Mouse (Mus musculus) hindbrain, embryonic 11.5 days (tissue): ENCODE measurements around the gene Cfap99. TPM values are rescaled to one million over a fixed set of nuclear protein-coding genes. Genes with fewer than 3 reads are reported as not detected.

Experiments used
- ATAC-seq: fragments of 200-750 bp; cut with Nextera tagmentation; 2 replicates; pipeline ENCODE4 v1.8.0; 2017; ENCODE audit warnings: mild to moderate bottlenecking, moderate TSS enrichment, moderate library complexity; ENCODE audit not compliant: low FRiP score
- DNase-seq: peaks from one replicate; pipeline ENCODE4 v3.0.0-alpha.2; 2015; ENCODE audit warnings: low spot score
- H3K27ac ChIP-seq: fragments of 300-500 bp; sonication (generic); 2 replicates; pipeline ENCODE4 v1.5.1; 2014; ENCODE audit warnings: mild to moderate bottlenecking, low read depth, low read length
- H3K27me3 ChIP-seq: fragments of 300-500 bp; sonication (generic); 2 replicates; pipeline ENCODE4 v1.6.1; 2014; ENCODE audit warnings: mild to moderate bottlenecking, low read length, moderate library complexity, mixed read lengths; ENCODE audit not compliant: control insufficient read depth, insufficient read depth
- H3K36me3 ChIP-seq: fragments of 300-500 bp; sonication (generic); 2 replicates; pipeline ENCODE4 v1.6.1; 2014; ENCODE audit warnings: mild to moderate bottlenecking, low read length, moderate library complexity, mixed read lengths; ENCODE audit not compliant: control insufficient read depth, insufficient read depth
- H3K4me1 ChIP-seq: fragments of 300-500 bp; sonication (generic); replicated peaks from 2 replicates; pipeline ENCODE4 v1.6.1; 2014; ENCODE audit warnings: low read length, mixed read lengths; ENCODE audit not compliant: control insufficient read depth, insufficient read depth
- H3K4me2 ChIP-seq: fragments of 300-500 bp; sonication (generic); replicated peaks from 2 replicates; pipeline ENCODE4 v1.6.1; 2014; ENCODE audit warnings: mild to moderate bottlenecking, low read depth, low read length
- H3K4me3 ChIP-seq: fragments of 300-500 bp; sonication (generic); 2 replicates; pipeline ENCODE4 v1.5.1; 2014; ENCODE audit warnings: low read depth, low read length
- H3K9ac ChIP-seq: fragments of 300-500 bp; sonication (generic); 2 replicates; pipeline ENCODE4 v1.6.1; 2014; ENCODE audit warnings: low read depth, low read length
- H3K9me3 ChIP-seq: fragments of 300-500 bp; sonication (generic); 2 replicates; pipeline ENCODE4 v1.6.1; 2016; ENCODE audit warnings: low read length; ENCODE audit not compliant: control insufficient read depth
- WGBS: fragments of 180-500 bp; shearing (Covaris S2); extraction: QIAGEN DNeasy Blood & Tissue Kit; methylation state at CpG from one replicate; pipeline ENCODE4 v1.1.7; 2014; 5-methylcytosine and 5-hydroxymethylcytosine counted together
- polyA plus RNA-seq: library from polyadenylated mRNA; unstranded; fragments of >200 nt; fragmentation: Nextera tagmentation; extraction: Ambion mirVana; gene quantifications from 2 replicates; pipeline ENCODE4 v1.2.1, GENCODE M21; 2014

Cfap99 gene
- polyA plus RNA-seq, 1 experiment from 2014 or later, result 0.20 TPM

GRCm38 (mm10) chr5:34252967-34253519 is 35.4 kb upstream of the Cfap99 start:
- no peak overlapping the region for H3K9ac ChIP-seq
- no peaks in the 10 kb centered on the region for H3K36me3 ChIP-seq
- DNase-seq (no peak), ATAC-seq (no peak)
- H3K4me3 ChIP-seq, result no peak overlapping the region
- no peak overlapping the region for H3K27ac ChIP-seq
- 61% methylated on average over 4 of the region's 4 CpGs for WGBS
- H3K27me3 ChIP-seq, result no peaks in the 10 kb centered on the region
- H3K9me3 ChIP-seq, result no peaks in the 10 kb centered on the region
- H3K4me2 ChIP-seq, result no peak overlapping the region
- peaks cover 5% of the 10 kb centered on the region; the same call in 1 of the 2 replicates for H3K4me1 ChIP-seq

GRCm38 (mm10) chr5:34254309-34254708 is 34.1 kb upstream of the Cfap99 start:
- 75% methylated on average over 8 of the region's 8 CpGs for WGBS
- Histone ChIP-seq H3K9me3 (no peaks in the 10 kb centered on the region), H3K9ac (no peak overlapping the region), H3K4me1 (peaks cover 5% of the 10 kb centered on the region; the same call in 1 of the 2 replicates), H3K4me3 (no peak overlapping the region), H3K27me3 (no peaks in the 10 kb centered on the region), H3K27ac (no peak overlapping the region), H3K4me2 (no peak overlapping the region), H3K36me3 (no peaks in the 10 kb centered on the region)
- no peak for DNase-seq
- no peak for ATAC-seq

GRCm38 (mm10) chr5:34255189-34255588 is 33.2 kb upstream of the Cfap99 start:
- no peaks in the 10 kb centered on the region for H3K27me3 ChIP-seq
- no peaks in the 10 kb centered on the region for H3K9me3 ChIP-seq
- no peak overlapping the region for H3K27ac ChIP-seq
- H3K4me1 ChIP-seq, result peaks cover 5% of the 10 kb centered on the region; the same call in 1 of the 2 replicates
- H3K4me3 ChIP-seq, result no peak overlapping the region
- DNase-seq, result no peak
- H3K36me3 ChIP-seq, result no peaks in the 10 kb centered on the region
- no peak overlapping the region for H3K9ac ChIP-seq
- no peak for ATAC-seq
- no peak overlapping the region for H3K4me2 ChIP-seq
- WGBS, result 85% methylated on average over 3 of the region's 3 CpGs

GRCm38 (mm10) chr5:34259172-34259816 is 29.1 kb upstream of the Cfap99 start:
- H3K9ac ChIP-seq, result no peak overlapping the region
- no peaks in the 10 kb centered on the region for H3K27me3 ChIP-seq
- ATAC-seq (no peak), DNase-seq (no peak)
- no peaks in the 10 kb centered on the region for H3K9me3 ChIP-seq
- no peaks in the 10 kb centered on the region for H3K36me3 ChIP-seq
- no peak overlapping the region for H3K4me3 ChIP-seq
- H3K4me1 ChIP-seq, result no peaks in the 10 kb centered on the region
- WGBS, result 74% methylated on average over 3 of the region's 3 CpGs
- H3K27ac ChIP-seq, result no peak overlapping the region
- H3K4me2 ChIP-seq, result no peak overlapping the region

GRCm38 (mm10) chr5:34266065-34266464 is 22.3 kb upstream of the Cfap99 start:
- no peaks in the 10 kb centered on the region for H3K27me3 ChIP-seq
- no peaks in the 10 kb centered on the region for H3K36me3 ChIP-seq
- no peak overlapping the region for H3K9ac ChIP-seq
- H3K9me3 ChIP-seq, result no peaks in the 10 kb centered on the region
- no peak for DNase-seq
- 84% methylated on average over 4 of the region's 4 CpGs for WGBS
- H3K4me2 ChIP-seq, result no peak overlapping the region
- ATAC-seq, result no peak
- no peak overlapping the region for H3K4me3 ChIP-seq
- no peak overlapping the region for H3K27ac ChIP-seq
- H3K4me1 ChIP-seq, result no peaks in the 10 kb centered on the region

GRCm38 (mm10) chr5:34269197-34269920 is 19.0 kb upstream of the Cfap99 start:
- H3K27me3 ChIP-seq, result no peaks in the 10 kb centered on the region
- WGBS, result 89% methylated on average over 16 of the region's 16 CpGs
- H3K27ac ChIP-seq, result no peak overlapping the region
- H3K9me3 ChIP-seq, result no peaks in the 10 kb centered on the region
- no peaks in the 10 kb centered on the region for H3K36me3 ChIP-seq
- no peak overlapping the region for H3K4me2 ChIP-seq
- ATAC-seq (no peak), DNase-seq (no peak)
- H3K9ac ChIP-seq, result no peak overlapping the region
- no peak overlapping the region for H3K4me3 ChIP-seq
- H3K4me1 ChIP-seq, result no peaks in the 10 kb centered on the region

- DNase-seq, result no peak
- ATAC-seq, result no peak
- Histone ChIP-seq H3K4me3 (no peak overlapping the region), H3K9me3 (no peaks in the 10 kb centered on the region), H3K9ac (no peak overlapping the region), H3K4me2 (no peak overlapping the region), H3K4me1 (no peaks in the 10 kb centered on the region), H3K27me3 (no peaks in the 10 kb centered on the region), H3K27ac (no peak overlapping the region), H3K36me3 (no peaks in the 10 kb centered on the region)
- WGBS, result 77% methylated on average over 12 of the region's 12 CpGs
Measured at GRCm38 (mm10) chr5:34269921-34270465, 18.4 kb upstream of the Cfap99 start.

GRCm38 (mm10) chr5:34271743-34272142 is 16.7 kb upstream of the Cfap99 start:
- peak; percentile 64 for DNase-seq
- H3K9me3 ChIP-seq, result no peaks in the 10 kb centered on the region
- ATAC-seq, result no peak

More at GRCm38 (mm10) chr5:34271743-34272142, 16.7 kb upstream of the Cfap99 start:
- H3K4me3 ChIP-seq, result no peak overlapping the region
- H3K27ac ChIP-seq, result no peak overlapping the region
- H3K4me2 ChIP-seq, result no peak overlapping the region
- no peaks in the 10 kb centered on the region for H3K36me3 ChIP-seq
- H3K27me3 ChIP-seq, result no peaks in the 10 kb centered on the region
- H3K9ac ChIP-seq, result no peak overlapping the region
- H3K4me1 ChIP-seq, result no peaks in the 10 kb centered on the region
- 26% methylated on average over 4 of the region's 4 CpGs for WGBS
